Comparison of ENCODE assay signal across 8 mouse cellular contexts in genomic region chr1:133245690-133246619, GRCm38 (mm10).
A peak's percentile ranks its signal among the peaks of the same experiment; 100 is the strongest.
DNase-seq lines count a peak whose midpoint lies in the region; ATAC-seq and TF ChIP-seq lines count a peak whose summit lies in the region.
"Had no signal": no experiment of that assay in that cellular context is flagged by ENCODE, and none has a peak within 500 bp of the region (broad histone marks: within the 10 kb centered on the region; RNA-seq: fewer than 3 reads in every experiment).

No protein-coding gene starts in this region.

- in situ Hi-C loops in Patski (cut with MboI; ENCODE audit: low pct_unique_long_range_greater_than_20kb) = no loop called here

- peak overlapping the region; percentile 41 for H3K4me3 ChIP-seq in hindbrain, embryonic 10.5 days
- H3K4me3 ChIP-seq in limb, embryonic 11.5 days (ENCODE audit: low read depth, low read length) = no peak overlapping the region
- peak overlapping the region; percentile 24 for H3K4me3 ChIP-seq in midbrain, embryonic 12.5 days

- CTCF ChIA-PET in Patski (lab: Charles Lee) = interaction anchor here (0.9 to 2.2 kb wide), 3 partner anchors 18 to 61 kb away, joined by 3 to 9 read pairs (median 3); no protein-coding TSS in a partner anchor

- H3K4me2 ChIP-seq in limb, embryonic 11.5 days (ENCODE audit: low read depth, severe bottlenecking) = no peak overlapping the region
- H3K4me2 ChIP-seq in midbrain, embryonic 12.5 days (replicated peaks) = peak overlapping the region; percentile 42

- no peaks in the 10 kb centered on the region for H3K27me3 ChIP-seq in Patski
- no peaks in the 10 kb centered on the region for H3K27me3 ChIP-seq in hindbrain, embryonic 10.5 days (ENCODE audit: insufficient read depth, poor library complexity, severe bottlenecking)
- no peaks in the 10 kb centered on the region for H3K27me3 ChIP-seq in limb, embryonic 11.5 days (ENCODE audit: control insufficient read depth, insufficient read depth, low read length)
- no peaks in the 10 kb centered on the region for H3K27me3 ChIP-seq in midbrain, embryonic 12.5 days

- 0 out of 2 replicates have a peak overlapping the region, but pooled peaks have one; percentile 17 for H3K9ac ChIP-seq in limb, embryonic 11.5 days (ENCODE audit: low read length)
- peak overlapping the region; percentile 52; the same call in 1 of the 2 replicates for H3K9ac ChIP-seq in midbrain, embryonic 12.5 days (replicated peaks)

- TF ChIP-seq CTCF in Patski (IDR thresholded peaks at IDR 0.05) = no peak

- H3K36me3 ChIP-seq in hindbrain, embryonic 10.5 days = no peaks in the 10 kb centered on the region
- no peaks in the 10 kb centered on the region for H3K36me3 ChIP-seq in limb, embryonic 11.5 days (ENCODE audit: control insufficient read depth, insufficient read depth, low read length)
- no peaks in the 10 kb centered on the region for H3K36me3 ChIP-seq in midbrain, embryonic 12.5 days

- 20% methylated on average over 12 of the region's 12 CpGs for WGBS in hindbrain, embryonic 10.5 days
- 30% methylated on average over 12 of the region's 12 CpGs for WGBS in limb, embryonic 11.5 days
- WGBS in midbrain, embryonic 12.5 days = 22% methylated on average over 12 of the region's 12 CpGs

- peak; percentile 25 for DNase-seq in Patski (ENCODE audit: low read depth, low spot score)
- DNase-seq in embryo, embryonic 10.5 days (ENCODE audit: low spot score) = peak; percentile 47
- DNase-seq in hindbrain, embryonic 10.5 days (ENCODE audit: low spot score) = peak; percentile 51
- DNase-seq in limb, embryonic 11.5 days (ENCODE audit: low spot score) = peak; percentile 52
- no peak for DNase-seq in natural killer cell, adult 2 months (ENCODE audit: low spot score in 2 of 2)
- no peak for DNase-seq in c-Kit-positive CD71-positive TER-119-positive erythroid progenitor cells, embryonic 14.5 days (ENCODE audit: low spot score)

- H3K9me3 ChIP-seq in hindbrain, embryonic 10.5 days = no peaks in the 10 kb centered on the region
- no peaks in the 10 kb centered on the region for H3K9me3 ChIP-seq in limb, embryonic 11.5 days (ENCODE audit: control insufficient read depth, low read length)
- H3K9me3 ChIP-seq in midbrain, embryonic 12.5 days = no peaks in the 10 kb centered on the region

- ATAC-seq in Patski = peak; percentile 47
- ATAC-seq in limb, embryonic 11.5 days (ENCODE audit: insufficient number of reproducible peaks, low FRiP score, low TSS enrichment, low read depth) = 0 out of 2 replicates have a peak, but pooled peaks have one; percentile 21
- ATAC-seq in midbrain, embryonic 12.5 days (ENCODE audit: low FRiP score, low read depth) = peak; percentile 76

- H3K4me1 ChIP-seq in hindbrain, embryonic 10.5 days (replicated peaks) = peaks cover 44% of the 10 kb centered on the region
- peaks cover 6% of the 10 kb centered on the region for H3K4me1 ChIP-seq in limb, embryonic 11.5 days (ENCODE audit: control insufficient read depth, insufficient read depth, low read length)
- H3K4me1 ChIP-seq in midbrain, embryonic 12.5 days = peaks cover 41% of the 10 kb centered on the region

- peak overlapping the region; percentile 89 for H3K27ac ChIP-seq in hindbrain, embryonic 10.5 days
- H3K27ac ChIP-seq in limb, embryonic 11.5 days (replicated peaks; ENCODE audit: low read depth, low read length) = no peak overlapping the region
- H3K27ac ChIP-seq in midbrain, embryonic 12.5 days (replicated peaks) = peak overlapping the region; percentile 89
- H3K27ac ChIP-seq: macrophage had no signal

- POLR2A ChIA-PET in Patski (lab: Charles Lee) = interaction anchor here (0.5 kb wide), 1 partner anchor 70 kb away, joined by 3 read pairs; no protein-coding TSS in a partner anchor

Comparison
In these comparisons a context has a peak if more than half of its experiments do, and no peak if none do; other contexts are left out.
1. ATAC-seq: peak in every context shown above with its lines; median percentile 76 in midbrain, embryonic 12.5 days; 47 in Patski; 21 in limb, embryonic 11.5 days.
2. DNase-seq: peak in Patski (single experiment), embryo, embryonic 10.5 days (single experiment), hindbrain, embryonic 10.5 days (single experiment) and limb, embryonic 11.5 days (single experiment); none in natural killer cell, adult 2 months (0 of 2) and c-Kit-positive CD71-positive TER-119-positive erythroid progenitor cells, embryonic 14.5 days (single experiment).